Mouse (Mus musculus) G1E (cell line): Measurements from ENCODE around the gene Tmem91.

ENCODE experiments used
- CTCF ChIP-seq: IDR thresholded peaks from 2 replicates; pipeline ENCODE4 v1.5.1; 2012; ENCODE audit warnings: low read depth, low read length, inconsistent platforms, mixed read lengths
- TAL1 ChIP-seq: conservative IDR thresholded peaks from 2 replicates; pipeline ENCODE4 v1.6.1; 2012; ENCODE audit warnings: low read depth, low read length, inconsistent platforms, mixed read lengths

DNA sequence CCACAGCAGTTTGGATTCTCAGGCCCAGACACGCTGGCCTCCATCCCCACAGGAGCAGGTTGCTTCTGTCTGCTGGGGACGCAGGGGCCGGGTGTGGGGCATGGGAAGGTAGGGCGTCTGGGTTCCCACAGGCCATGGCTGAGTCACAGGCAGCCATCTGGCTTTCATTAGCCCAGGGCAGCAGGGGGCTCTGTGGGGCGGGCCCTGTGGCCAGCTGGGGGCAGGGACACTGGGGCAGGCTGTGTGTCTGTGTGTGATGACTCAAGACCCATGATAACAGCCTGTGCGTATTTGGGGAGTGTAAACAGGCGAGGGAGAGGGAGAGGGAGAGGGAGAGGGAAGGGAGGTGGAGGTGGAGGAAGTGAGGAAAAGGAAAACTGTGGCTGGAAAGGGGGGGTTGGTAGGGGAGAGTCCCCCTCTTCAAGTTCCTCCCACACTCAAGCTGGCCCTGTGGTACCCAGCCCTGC, 36.8 kb upstream of the Tmem91 start:
- no peak for TF ChIP-seq TAL1
- no peak for TF ChIP-seq CTCF
